Mouse (Mus musculus) olfactory bulb, adult 2 months (tissue): ENCODE data around the gene Hephl1. TPM values are rescaled to one million over a fixed set of nuclear protein-coding genes. Genes with fewer than 3 reads are reported as not detected.

Experiments
- H3K27ac ChIP-seq: fragments of 200-500 bp; 2 replicates; pipeline ENCODE4 v1.5.1; 2012; ENCODE audit warnings: low read depth, low read length; ENCODE audit not compliant: insufficient read depth
- H3K4me1 ChIP-seq: fragments of 200-500 bp; 2 replicates; pipeline ENCODE4 v1.6.1; 2012; ENCODE audit warnings: low read length; ENCODE audit not compliant: control insufficient read depth, insufficient read depth
- H3K4me3 ChIP-seq: fragments of 200-500 bp; 2 replicates; pipeline ENCODE4 v1.5.1; 2012; ENCODE audit warnings: mild to moderate bottlenecking, low read depth, low read length, moderate library complexity; ENCODE audit not compliant: insufficient read depth
- CTCF ChIP-seq: fragments of 200-500 bp; IDR thresholded peaks from 2 replicates; pipeline ENCODE4 v1.5.1; 2012; ENCODE audit warnings: low read depth, mild to moderate bottlenecking, low read length, moderate library complexity; ENCODE audit not compliant: insufficient read depth
- POLR2A ChIP-seq: fragments of 200-500 bp; IDR thresholded peaks from 2 replicates; pipeline ENCODE4 v1.6.1; 2012; ENCODE audit warnings: mild to moderate bottlenecking, low read depth, low read length, moderate library complexity; ENCODE audit not compliant: insufficient read depth
- WGBS: fragments of 180-500 bp; shearing (Covaris S2); methylation state at CpG from one replicate; pipeline ENCODE4 v1.1.7; 2018; 5-methylcytosine and 5-hydroxymethylcytosine counted together
- polyA plus RNA-seq: library from polyadenylated mRNA; stranded (reverse); fragments of >200 nt; gene quantifications from 2 replicates; pipeline ENCODE4 v1.2.4, GENCODE M21; 2012; ENCODE audit warnings: low replicate concordance; ENCODE audit not compliant: missing spikeins, insufficient read depth, insufficient read length

The Hephl1 gene
- polyA plus RNA-seq = not detected in 2 replicates

- 66% methylated on average over 5 of the region's 5 CpGs for whole genome bisulfite sequencing
- Histone ChIP-seq H3K4me3 (no peak within 1 kb of the TSS), H3K27ac (no peak within 1 kb of the TSS), H3K4me1 (peaks cover 14% of the 10 kb centered on the region)
- no peak for TF ChIP-seq POLR2A
- TF ChIP-seq CTCF = no peak
Observed at GRCm38 (mm10) chr9:15112008-15112407, at the start of gene Hephl1. TSS of gene Hephl1 (minus strand) at chr9:15112108.

GRCm38 (mm10) chr9:15149246-15149926 lies 37.5 kb upstream of the Hephl1 start:
- 71% methylated on average over 6 of the region's 6 CpGs for WGBS
- Histone ChIP-seq H3K4me3 (no peak overlapping the region), H3K27ac (no peak overlapping the region), H3K4me1 (no peaks in the 10 kb centered on the region)
- no peak for TF ChIP-seq POLR2A
- TF ChIP-seq CTCF = no peak

- peaks cover 5% of the 10 kb centered on the region for H3K4me1 ChIP-seq
- WGBS = 96% methylated on average over 1 of the region's 1 CpGs
- TF ChIP-seq CTCF = no peak
- TF ChIP-seq POLR2A = no peak
- H3K27ac ChIP-seq = no peak overlapping the region
- H3K4me3 ChIP-seq = no peak overlapping the region
Observed at GRCm38 (mm10) chr9:15140546-15140945, 28.6 kb upstream of the Hephl1 start.

GRCm38 (mm10) chr9:15125897-15126296 lies 14.0 kb upstream of the Hephl1 start:
- no peaks in the 10 kb centered on the region for H3K4me1 ChIP-seq
- 93% methylated on average over 2 of the region's 2 CpGs for WGBS
- TF ChIP-seq POLR2A (no peak), CTCF (no peak)
- no peak overlapping the region for H3K4me3 ChIP-seq
- H3K27ac ChIP-seq = no peak overlapping the region

GRCm38 (mm10) chr9:15122431-15122830 lies 10.5 kb upstream of the Hephl1 start:
- H3K4me3 ChIP-seq = no peak overlapping the region
- WGBS = 91% methylated on average over 3 of the region's 3 CpGs
- peaks cover 6% of the 10 kb centered on the region; the same call in 1 of the 2 replicates for H3K4me1 ChIP-seq
- no peak overlapping the region for H3K27ac ChIP-seq
- no peak for TF ChIP-seq POLR2A
- no peak for TF ChIP-seq CTCF

- no peak overlapping the region for H3K27ac ChIP-seq
- 50% methylated on average over 7 of the region's 7 CpGs for WGBS
- no peak overlapping the region for H3K4me3 ChIP-seq
- H3K4me1 ChIP-seq = peaks cover 10% of the 10 kb centered on the region; the same call in 1 of the 2 replicates
- TF ChIP-seq CTCF = no peak
- TF ChIP-seq POLR2A = no peak
Observed at GRCm38 (mm10) chr9:15120841-15121358, 9.0 kb upstream of the Hephl1 start.

GRCm38 (mm10) chr9:15120209-15120608 lies 8.3 kb upstream of the Hephl1 start:
- 50% methylated on average over 5 of the region's 5 CpGs for WGBS
- no peak overlapping the region for H3K27ac ChIP-seq
- H3K4me3 ChIP-seq = no peak overlapping the region
- H3K4me1 ChIP-seq = peaks cover 15% of the 10 kb centered on the region
- TF ChIP-seq POLR2A = no peak
- no peak for TF ChIP-seq CTCF

GRCm38 (mm10) chr9:15119515-15119914 lies 7.6 kb upstream of the Hephl1 start:
- TF ChIP-seq POLR2A (no peak), CTCF (no peak)
- Histone ChIP-seq H3K4me3 (no peak overlapping the region), H3K27ac (no peak overlapping the region), H3K4me1 (peaks cover 17% of the 10 kb centered on the region)
- 53% methylated on average over 1 of the region's 1 CpGs for WGBS

GRCm38 (mm10) chr9:15116165-15116564 lies 4.3 kb upstream of the Hephl1 start:
- TF ChIP-seq POLR2A (no peak), CTCF (no peak)
- peaks cover 20% of the 10 kb centered on the region for H3K4me1 ChIP-seq
- peak overlapping the region; percentile 96 for H3K27ac ChIP-seq
- H3K4me3 ChIP-seq = no peak overlapping the region
- 90% methylated on average over 2 of the region's 2 CpGs for WGBS
